Mouse (Mus musculus): Measurements from ENCODE around the gene Gins1.

DNA sequence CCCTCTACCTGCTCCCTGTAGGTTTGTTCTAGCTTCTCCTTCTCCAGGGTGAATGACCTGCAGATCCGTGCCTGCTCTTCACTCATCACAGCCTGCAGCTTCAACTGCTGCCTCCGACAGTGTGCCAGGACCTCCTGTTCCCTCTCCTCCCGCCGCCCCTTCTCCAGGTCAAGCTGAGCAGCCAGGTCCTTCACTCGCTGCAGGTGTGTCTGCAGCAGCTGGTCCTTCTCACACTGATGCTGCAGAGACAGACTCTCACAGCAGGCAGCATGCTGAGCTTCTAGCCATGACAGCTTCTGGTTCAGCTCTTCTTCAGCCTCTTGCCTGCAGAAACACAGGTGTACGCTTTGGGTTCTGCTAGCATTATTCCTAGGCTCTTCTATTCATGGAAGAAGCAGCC lies 44.9 kb downstream of the Gins1 start:
- TF ChIP-seq CTCF (IDR thresholded peaks at IDR 0.05; ENCODE audit: borderline replicate concordance, extremely low read depth, insufficient read depth, insufficient read length): no peak
- no peak for TF ChIP-seq POLR2A (IDR thresholded peaks at IDR 0.05; ENCODE audit: borderline replicate concordance, extremely low read depth, insufficient read depth, insufficient read length, poor library complexity, severe bottlenecking)
